Mouse (Mus musculus) hematopoietic stem cell, adult 5-6 weeks (primary cell): Measurements from ENCODE around the gene Grk4. TPM values are rescaled to one million over a fixed set of nuclear protein-coding genes. Genes with fewer than 3 reads are reported as not detected.

Experiments used
- ATAC-seq, 2 experiments: fragments of 125-278 bp in 1 of 2; replicated peaks in 1 of 2; 2 replicates each; pipeline ENCODE4 v1.8.0; 2016 to 2017; ENCODE audit warnings: inconsistent platforms in 2 of 2, mild to moderate bottlenecking in 2 of 2, moderate number of reproducible peaks in 2 of 2, low read depth in 1 of 2, moderate TSS enrichment in 1 of 2; ENCODE audit not compliant: low FRiP score in 2 of 2, poor library complexity in 2 of 2, severe bottlenecking in 2 of 2, insufficient read depth in 1 of 2, low TSS enrichment in 1 of 2
- total RNA-seq: library from RNA; stranded (forward); fragments of 172-1452, 232-1000 nt; gene quantifications from 2 replicates; pipeline ENCODE4 v1.2.3, GENCODE M21; 2017

Gene Grk4
- 0.84 and 1.1 TPM in 2 replicates for total RNA-seq

DNA sequence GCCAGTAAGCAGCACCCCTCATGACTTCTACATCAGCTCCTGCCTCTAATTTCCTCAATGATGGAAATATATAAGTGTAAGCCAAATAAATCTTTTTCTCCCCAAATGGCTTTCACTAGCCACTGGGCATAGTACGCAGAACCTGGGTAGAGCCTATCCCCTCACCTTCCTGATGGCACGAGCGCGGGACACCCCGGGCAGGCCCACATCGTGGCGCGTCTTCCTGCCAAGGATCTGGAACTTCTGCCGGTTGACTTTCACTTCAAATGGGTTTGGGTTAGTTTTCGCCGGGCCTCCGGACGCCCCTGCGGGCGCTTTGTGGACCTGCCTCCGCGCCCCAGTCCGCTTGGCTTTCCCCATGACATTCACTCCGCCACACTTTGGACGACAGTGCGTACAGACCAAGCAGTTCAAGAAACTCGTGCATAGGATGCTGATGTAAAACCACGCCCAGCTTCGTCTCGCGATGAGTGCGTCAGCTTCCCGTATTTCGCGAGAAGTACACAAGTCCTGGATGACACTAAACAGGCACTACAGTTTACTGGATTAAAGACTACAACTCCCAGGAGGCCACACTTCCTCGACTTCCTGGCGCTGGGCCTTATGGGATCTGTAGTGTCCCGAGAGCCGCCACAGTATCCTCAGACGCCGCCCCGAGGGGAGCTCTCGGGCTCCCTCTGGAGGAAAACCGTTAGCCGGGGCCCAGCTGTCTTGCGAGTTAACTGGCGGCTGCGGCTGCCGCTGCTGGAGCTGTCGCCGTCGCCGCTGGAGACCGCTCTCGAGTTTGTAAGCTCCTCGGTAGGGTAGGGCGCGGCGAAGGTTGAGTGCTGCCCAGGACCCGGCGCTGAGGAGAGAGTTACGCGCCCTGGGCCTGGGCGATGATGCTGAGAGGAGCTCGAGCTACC, at the start of gene Grk4, which contains the start of gene Nop14:
Gene Grk4 (plus strand): TSS at position 694 of the 905 bp plus-strand sequence.
Gene Nop14 (minus strand): TSS at position 463 of the 905 bp plus-strand sequence.
- ATAC-seq = peak; percentile 97 to 98

DNA sequence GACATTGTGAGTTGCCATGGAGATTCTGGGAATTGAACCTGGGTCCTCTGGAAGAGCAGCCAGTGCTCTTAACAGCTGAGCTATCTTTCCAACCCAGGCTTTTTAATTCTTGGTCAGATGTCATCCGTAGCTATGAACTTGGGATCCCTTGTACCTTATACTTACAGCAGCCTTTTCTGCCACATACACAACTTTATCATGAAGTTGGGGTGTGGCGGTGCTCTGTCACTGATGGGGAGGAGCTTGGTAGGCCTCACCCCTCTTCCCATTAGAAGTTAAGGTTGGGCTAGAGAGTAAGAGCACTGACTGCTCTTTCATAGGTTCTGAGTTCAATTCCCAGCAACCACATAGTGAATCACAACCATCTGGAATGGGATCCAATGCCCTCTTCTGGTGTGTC, 27.2 kb upstream of the Grk4 start:
- ATAC-seq = no peak

DNA sequence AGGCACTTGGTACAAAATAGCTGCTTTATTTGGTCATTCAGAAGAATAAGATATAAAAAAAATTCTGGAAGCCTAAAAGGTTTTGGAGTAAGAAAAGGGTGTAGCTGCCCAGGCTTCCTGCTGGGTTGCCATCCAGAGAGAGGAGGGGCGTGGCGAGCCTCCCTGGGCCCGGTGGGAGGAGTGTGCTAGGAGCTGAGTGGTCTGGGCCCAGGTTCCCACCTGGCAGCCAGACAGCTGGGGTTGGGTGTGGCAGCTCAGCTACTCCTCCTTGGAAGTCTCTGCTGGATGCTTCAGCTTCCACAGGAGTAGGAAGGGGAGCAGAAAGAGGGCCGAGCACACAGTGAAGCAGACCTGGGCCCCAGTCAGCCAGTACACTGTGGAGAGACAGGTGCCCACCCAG, 26.5 kb upstream of the Grk4 start:
- ATAC-seq = no peak

DNA sequence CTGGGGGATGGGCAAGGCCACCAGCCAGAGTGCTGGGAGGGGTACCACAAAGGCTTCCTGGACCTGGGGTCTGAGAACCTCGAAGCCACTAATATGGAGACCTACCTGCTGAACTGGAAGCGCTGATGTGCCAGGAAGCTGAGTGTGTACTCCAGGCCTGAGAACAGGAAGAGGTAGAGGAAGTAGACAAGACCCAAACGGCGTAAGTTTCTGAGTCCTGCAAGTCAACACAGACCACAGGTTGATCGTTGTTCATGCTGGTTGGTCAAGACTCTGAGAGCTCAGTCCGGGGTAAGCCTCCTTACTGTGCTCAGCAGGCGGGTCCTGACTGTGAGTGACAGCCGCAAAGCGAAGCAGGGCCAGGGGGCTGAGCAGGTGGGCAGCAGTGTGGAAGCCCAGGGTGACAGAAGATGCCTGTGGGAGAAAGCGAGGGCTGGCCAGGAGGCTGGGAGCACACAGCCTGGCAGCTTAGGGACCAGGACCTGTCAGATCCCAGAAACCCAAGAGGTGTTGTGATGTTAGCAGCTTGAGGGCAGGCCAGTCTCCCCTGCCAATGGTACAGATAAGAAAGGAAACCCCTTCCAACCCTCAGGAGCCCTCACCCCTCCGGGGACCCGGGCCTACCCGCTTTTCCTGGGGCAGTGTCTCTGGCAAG, 25.3 kb upstream of the Grk4 start:
- ATAC-seq = peak; percentile 33 to 38; a peak in 3 of 4 replicates

DNA sequence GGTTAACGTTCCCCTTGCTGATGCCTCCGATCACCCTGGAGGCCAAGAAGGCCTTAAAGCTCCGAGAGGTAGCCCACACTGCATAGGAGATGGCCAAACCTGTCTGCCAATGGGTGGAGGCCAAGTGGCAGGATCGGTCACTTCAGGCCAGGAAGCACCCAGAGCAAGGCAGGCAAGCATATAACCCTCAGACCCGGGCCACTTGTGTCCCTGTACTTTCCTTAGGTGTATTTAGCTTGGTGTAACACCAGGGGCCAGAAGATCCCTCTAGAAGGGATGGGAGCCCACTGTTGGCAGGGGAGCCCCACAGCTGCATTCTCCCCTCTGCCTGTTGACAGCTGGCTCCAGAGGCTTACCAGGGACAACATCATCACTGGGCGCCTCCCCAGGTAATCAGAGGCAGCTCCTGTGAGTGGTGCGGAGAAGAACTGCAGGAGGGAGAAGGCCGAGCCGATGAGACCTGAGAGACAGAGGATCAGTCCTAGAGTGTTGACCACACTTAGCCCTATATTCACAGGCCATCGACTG, 24.4 kb upstream of the Grk4 start:
- no peak for ATAC-seq

DNA sequence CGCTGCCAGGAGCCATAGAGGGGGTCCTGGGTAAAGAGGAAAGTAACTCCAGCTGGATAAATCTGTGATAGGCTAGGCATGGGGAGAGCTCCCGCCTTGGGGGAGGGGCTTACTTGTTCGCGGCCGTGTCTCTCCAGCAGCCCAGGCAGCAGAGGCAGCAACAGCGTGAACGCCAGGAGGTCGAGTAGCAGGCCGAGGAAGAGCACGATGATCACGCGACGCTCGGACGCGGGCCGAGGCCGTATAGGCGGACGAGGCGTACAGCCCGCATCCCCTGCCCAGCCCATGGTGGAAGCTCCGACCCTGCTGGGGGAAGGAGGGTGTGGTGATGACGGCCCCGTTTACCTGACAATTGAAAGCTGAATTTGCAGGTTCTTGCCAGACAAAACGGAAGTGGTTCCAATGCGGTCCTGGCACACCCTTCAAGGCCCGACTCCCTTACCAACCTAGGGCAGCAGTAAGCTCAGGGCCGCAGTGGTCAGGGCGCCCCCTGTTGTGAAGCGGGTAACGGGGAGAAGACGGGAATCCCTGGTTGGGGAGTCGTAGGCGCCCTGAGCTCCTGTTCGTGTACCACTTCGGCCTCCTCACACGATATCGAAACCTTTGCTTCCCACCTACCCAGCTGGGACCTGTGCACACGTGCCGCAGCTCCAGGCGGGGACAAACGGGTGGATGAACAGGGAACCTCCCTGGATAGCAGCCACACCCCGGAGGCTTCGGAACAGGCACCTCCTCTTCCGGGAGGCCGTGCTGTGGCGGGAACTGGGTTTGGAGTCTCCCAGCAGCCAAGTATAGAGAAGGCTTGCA, 23.5 kb upstream of the Grk4 start, which contains the start of gene Mfsd10:
Gene Mfsd10 (minus strand): TSS at position 732 of the 807 bp plus-strand sequence.
- ATAC-seq = peak; percentile 77 to 79

DNA sequence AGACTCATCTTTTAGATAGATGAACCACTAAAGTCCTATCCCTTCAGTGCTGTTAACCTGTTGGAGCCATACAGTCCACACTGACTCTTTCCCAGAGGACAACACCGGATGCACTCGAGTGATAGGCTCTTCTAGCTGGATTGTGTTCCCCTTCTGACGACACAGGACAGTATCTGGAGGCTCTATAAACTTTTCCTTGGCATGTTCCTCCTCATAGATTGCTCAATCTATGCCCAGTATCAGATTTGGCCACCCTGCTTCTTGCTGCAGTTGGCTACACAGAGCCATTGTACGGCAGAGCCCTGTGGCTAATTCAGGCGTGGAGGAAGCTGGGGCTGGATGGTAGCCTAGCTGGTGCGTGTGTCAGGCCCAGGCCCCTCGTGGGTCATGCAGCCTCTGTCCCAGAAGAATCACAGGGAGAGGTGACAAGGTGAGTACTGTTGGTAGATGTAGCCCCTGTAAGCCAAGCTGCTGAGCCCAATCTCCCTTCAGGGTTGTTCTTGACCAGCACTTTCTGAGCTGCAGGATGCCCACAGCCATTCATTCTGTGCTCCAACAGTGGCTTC, 22.5 kb upstream of the Grk4 start:
- no peak for ATAC-seq

DNA sequence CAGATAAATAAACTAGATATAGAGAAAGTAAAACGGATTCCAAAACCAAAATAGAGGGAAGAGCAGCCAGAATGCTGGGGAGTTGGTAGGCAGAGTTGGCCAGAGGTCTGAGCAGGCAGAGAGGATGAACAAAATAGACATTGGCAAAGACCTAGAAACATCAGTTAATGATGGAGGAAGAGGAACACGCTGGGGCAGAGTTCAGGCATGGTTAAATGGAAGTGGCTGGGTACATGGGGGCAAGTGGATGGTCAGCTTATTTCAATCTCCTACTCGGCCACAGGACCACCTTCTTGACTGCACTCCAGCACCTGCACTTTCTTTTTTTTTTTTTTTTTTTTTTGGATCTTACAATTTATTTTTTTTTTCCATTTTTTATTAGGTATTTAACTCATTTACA, 18.2 kb upstream of the Grk4 start:
- ATAC-seq = no peak

DNA sequence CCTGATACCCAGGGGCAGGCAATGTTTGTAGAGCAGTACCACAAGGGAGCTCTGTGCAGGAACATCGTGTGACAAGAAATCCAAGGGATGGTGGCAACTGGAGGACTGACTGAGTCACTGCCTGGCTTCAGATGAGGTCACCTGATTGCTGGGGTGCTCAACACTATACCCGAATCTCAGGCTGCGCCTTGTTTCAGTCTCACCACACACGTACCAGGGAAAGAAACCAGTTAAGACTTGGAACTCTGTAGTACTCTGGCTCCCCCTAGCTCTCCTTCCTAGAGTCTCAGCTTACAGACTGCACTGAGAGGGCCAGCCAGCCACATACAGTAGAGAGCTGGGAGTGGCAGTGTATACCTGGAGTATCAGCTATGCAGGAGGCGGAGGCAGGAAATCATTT, 17.2 kb upstream of the Grk4 start:
- peak; percentile 68 to 89; a peak in 3 of 4 replicates for ATAC-seq

DNA sequence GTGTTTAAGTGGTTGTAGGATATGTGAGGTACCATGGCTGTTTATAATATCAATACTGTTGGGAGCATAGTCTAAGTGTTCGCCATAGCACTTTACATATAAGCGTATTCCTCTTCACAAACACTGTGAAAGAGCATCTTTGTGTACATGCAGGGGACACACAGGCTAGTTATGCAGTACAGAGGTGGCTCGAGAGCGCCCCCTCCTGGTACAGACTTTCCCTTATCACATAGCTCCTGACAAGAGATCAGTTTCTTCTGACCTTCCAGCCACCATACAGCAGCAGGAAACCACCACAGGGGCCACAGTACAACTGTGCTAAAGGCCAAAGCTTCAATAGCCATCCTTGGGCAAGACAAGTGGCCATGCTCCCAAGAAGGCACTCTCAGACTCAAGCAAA, 12.6 kb upstream of the Grk4 start:
- ATAC-seq = peak; percentile 46 to 69; a peak in 2 of 4 replicates

DNA sequence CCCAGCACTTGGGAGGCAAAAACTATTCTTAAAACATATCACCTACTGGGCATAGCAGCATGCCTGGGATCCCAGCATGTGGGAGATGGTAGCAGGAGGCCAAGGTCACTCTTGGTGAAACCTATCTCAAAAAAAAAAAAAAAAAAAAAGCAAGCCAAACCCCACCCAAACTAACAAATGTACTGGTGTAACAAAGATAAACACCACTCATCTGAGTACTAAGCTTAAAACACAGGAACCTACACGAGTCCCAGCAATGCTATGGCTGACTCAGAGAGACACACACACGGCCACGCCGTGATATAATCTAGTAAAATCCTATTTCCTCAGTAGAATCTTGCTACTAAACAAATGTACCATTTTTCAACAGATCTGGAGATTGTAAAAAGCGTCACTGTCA, 7.2 kb upstream of the Grk4 start:
- no peak for ATAC-seq

DNA sequence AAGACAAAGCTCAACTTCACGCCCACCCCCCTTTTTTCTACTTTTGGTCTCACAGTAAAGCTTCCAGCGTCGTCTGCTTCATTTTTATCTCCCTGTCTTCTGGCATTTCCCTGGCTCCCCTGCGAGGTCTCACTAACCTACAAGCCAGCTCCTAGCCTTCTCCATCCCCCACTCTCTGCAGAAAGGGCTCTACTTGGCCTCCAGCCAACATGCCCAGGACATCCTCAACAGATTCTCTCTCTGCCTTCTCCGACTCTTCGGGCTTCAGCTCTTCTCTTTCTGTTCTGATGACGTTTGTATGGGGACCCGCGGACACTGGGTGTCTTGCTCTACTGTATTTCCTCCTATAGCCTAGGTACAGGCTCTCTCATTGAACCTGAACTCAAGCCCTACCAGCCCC, 5.3 kb upstream of the Grk4 start:
- ATAC-seq = no peak

DNA sequence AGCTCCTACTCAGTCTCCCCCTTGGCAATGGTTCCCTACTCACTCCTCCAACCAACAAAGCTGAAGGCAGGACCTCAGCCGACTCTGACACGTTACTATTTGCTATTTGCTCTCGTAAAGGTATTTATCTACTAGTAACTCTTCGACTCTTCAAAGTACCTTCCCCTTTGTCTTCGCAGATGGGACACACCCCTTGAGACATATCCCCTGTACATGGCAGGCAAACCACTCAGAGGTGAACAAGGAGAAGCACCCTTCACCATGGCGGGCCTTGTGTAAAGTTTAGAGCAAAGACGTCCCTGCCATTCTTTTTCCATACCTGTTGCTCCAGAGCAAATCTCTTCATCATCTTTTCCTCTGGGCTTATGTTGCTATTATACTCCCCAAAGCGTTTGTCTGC, 2.6 kb upstream of the Grk4 start:
- ATAC-seq = no peak

DNA sequence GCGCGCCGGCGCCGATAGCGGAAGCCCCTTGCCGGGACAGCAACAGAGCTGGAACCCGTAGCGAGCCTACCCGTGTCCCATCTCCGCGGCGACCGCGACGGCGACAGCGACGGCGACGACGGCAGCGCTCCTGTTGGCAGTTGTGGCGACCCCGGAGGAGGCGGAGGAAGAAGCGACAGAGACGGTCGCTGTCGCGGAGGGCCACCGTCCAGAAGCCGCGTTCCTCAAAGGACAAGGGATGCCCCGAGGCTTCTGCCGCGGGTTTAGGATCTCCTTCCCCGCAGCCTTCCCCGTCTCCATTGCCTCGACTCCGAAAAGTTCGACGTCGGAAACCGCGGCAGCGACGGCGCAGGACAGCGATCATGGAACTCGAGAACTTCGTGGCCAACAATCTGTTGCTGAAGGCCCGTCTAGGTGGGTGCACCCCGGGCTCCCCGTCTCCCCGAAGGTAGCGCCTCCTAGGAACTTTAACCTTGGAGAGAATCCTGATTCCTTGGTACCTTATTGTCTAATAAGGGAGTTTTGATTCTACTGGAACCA, 482 bp downstream of the Grk4 start:
- no peak; a peak in 1 of 4 replicates for ATAC-seq

DNA sequence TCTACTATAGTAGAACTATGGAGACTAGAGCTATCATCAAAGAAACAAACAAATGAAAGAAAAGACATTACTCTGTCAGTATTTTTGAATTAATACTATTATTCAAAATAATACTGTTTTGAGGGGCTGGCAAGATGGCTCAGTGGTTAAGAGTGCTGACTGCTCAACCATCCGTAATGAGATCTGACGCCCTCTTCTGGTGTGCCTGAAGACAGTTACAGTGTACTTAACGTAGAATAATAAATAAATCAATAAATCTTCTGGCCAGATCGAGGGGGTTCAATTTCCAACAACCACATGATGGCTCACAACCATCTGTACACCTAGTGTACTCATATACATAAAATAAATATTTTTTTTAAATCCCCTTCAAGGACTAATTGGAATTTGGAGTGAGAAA, 1.7 kb downstream of the Grk4 start:
- ATAC-seq = no peak

DNA sequence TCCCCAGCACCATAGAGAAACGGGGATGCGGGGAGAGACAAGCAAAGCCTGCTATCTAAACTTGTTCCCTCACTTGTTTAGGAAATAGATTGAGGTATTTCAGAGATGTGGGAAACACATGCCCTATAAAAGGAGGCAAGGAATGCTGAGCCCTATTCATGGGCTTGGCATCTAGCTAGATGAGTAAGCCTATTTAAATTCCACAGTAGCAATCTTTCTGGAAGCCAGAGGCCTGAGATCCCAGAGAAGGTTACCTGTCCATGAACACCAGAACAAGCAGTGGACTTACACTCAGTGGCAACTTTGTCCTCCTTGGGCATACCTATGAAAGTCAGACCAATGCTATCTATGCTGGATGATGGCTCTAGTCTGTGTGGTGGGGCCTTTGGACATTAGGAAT, 3.1 kb downstream of the Grk4 start:
- no peak for ATAC-seq

DNA sequence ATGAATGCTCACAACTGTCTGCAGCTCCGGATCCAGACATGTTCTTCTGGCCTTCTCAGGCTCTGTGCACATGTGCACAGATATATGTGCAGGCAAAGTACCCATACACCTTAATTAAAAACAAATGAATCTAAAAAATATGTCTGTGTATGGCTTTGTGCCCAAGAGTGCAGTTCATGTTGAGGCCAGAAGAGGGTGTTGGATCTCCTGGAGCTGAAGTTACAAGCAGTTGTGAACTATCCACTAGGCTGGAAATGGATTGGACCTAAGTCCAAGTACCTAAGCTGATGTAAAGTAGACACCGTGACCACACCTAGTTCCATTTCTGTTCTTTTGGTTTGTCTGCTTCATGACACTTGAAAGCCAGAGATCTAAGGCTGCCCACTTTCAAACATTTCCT, 9.3 kb downstream of the Grk4 start:
- ATAC-seq = no peak
